Mouse (Mus musculus): ENCODE data around the gene Otos. TPM values are rescaled to one million over a fixed set of nuclear protein-coding genes. Genes with fewer than 3 reads are reported as not detected.

Gene Otos
- total RNA-seq, 2 experiments from 2014 or later = not detected

GRCm38 (mm10) chr1:92628227-92628626 lies 20.4 kb downstream of the Otos start:
- intact Hi-C loops (cut with DNase I) = no loop called here
- TF ChIP-seq CTCF (IDR thresholded peaks at IDR 0.05) = no peak
- no peak for DNase-seq
- no peak overlapping the region for H3K4me3 ChIP-seq
- H3K27ac ChIP-seq = no peak overlapping the region

- intact Hi-C loops (cut with DNase I) = no loop called here
- Histone ChIP-seq H3K4me3 (no peak overlapping the region), H3K27ac (no peak overlapping the region)
- DNase-seq = no peak
- no peak for TF ChIP-seq CTCF (IDR thresholded peaks at IDR 0.05)
Observed at GRCm38 (mm10) chr1:92618360-92618759, 30.3 kb downstream of the Otos start.

DNA sequence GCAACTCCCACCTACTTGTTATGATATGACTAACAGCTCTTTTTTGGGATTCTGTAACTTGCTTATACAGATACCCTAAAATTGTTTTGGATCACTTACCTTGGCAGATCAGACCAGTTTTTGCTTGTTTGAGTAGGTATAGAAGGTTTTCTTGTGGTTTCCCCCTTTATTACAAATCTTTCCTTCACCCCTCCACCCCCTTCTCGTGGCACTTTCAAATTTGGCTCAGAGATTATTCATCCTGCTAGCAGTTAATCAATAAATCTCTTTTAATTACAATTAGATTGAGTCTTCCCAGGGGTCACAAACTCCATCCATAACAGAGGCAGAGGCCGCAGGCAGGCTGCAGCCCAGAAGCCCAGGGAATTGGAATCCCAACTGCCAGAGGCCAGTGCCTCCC lies 31.2 kb downstream of the Otos start, which contains the start of gene Olfr12:
Olfr12 (plus strand) TSS at position 301 of the 400 bp plus-strand sequence.
- Histone ChIP-seq H3K4me3 (no peak within 1 kb of the TSS), H3K27ac (no peak within 1 kb of the TSS)
- DNase-seq = no peak
- TF ChIP-seq CTCF (IDR thresholded peaks at IDR 0.05) = no peak
- intact Hi-C loops (cut with DNase I) = no loop called here

- Histone ChIP-seq H3K4me3 (no peak overlapping the region), H3K27ac (no peak overlapping the region)
- no peak for TF ChIP-seq CTCF (IDR thresholded peaks at IDR 0.05)
- no peak for DNase-seq
- intact Hi-C loops (cut with DNase I) = no loop called here
Observed at GRCm38 (mm10) chr1:92616046-92616445, 32.6 kb downstream of the Otos start.

GRCm38 (mm10) chr1:92614516-92614915 lies 34.1 kb downstream of the Otos start:
- H3K4me3 ChIP-seq = no peak overlapping the region
- no peak overlapping the region for H3K27ac ChIP-seq
- intact Hi-C loops (cut with DNase I) = loop anchor here (5.0 kb wide), 1 partner anchor 1092 kb away; no protein-coding TSS in a partner anchor
- DNase-seq = no peak
- peak; percentile 63 for TF ChIP-seq CTCF (IDR thresholded peaks at IDR 0.05)

GRCm38 (mm10) chr1:92613175-92613574 lies 35.5 kb downstream of the Otos start:
- H3K27ac ChIP-seq = no peak overlapping the region
- no peak for DNase-seq
- no peak for TF ChIP-seq CTCF (IDR thresholded peaks at IDR 0.05)
- intact Hi-C loops (cut with DNase I) = loop anchor here (5.0 kb wide), 1 partner anchor 1091 kb away; no protein-coding TSS in a partner anchor
- H3K4me3 ChIP-seq = no peak overlapping the region

DNA sequence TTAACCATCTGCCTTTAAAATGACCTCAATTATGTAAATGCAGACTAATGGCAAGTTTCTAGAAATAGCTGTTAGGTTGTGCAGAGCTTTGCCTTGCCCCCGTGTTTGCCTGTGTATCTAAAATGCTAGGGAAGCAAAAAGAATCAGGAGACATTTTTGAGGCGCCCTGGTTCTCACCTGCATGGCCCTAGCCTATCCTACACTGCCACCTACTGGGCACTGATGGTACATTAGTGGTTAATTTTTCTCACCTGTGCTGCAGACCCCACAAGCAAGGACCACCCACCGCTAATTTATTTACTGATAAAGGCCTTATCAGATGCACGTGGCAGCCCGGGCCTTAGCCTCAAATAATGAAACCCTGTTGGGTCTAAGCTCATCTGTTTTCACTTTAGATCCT lies 37.6 kb downstream of the Otos start:
- DNase-seq = peak; percentile 43
- intact Hi-C loops (cut with DNase I) = loop anchor here (1.0 to 5.0 kb wide), 2 partner anchors 90 to 1089 kb away; no protein-coding TSS in a partner anchor
- no peak overlapping the region for H3K4me3 ChIP-seq

GRCm38 (mm10) chr1:92607711-92608110 lies 40.9 kb downstream of the Otos start:
- intact Hi-C loops (cut with DNase I) = no loop called here

More for the DNA sequence above, 37.6 kb downstream of the Otos start:
- TF ChIP-seq CTCF (IDR thresholded peaks at IDR 0.05) = peak; percentile 92
- H3K27ac ChIP-seq = no peak overlapping the region

DNA sequence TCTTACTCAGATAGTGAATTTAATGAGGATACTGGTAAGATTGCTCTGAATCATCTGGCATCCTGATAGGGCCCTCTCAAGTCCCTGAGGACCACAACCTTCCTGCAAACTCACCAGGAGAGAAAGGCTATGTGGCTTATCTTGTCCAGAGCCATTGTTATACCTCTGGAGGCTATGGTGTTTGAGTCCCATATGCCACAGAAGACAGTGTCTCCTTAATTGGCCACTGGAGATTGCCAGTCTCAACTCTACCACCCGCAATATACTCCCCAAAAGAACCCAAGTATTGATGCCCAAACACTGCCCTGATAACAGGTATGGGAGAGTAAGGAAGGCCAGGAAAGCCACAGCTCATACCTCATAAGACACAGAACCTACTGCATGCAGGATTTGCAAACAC lies 43.2 kb downstream of the Otos start, which contains the start of gene Olfr1410:
Olfr1410 (plus strand) TSS at position 301 of the 400 bp plus-strand sequence.
- no peak for TF ChIP-seq CTCF (IDR thresholded peaks at IDR 0.05)
- H3K4me3 ChIP-seq = no peak within 1 kb of the TSS
- no peak for DNase-seq
- no peak within 1 kb of the TSS for H3K27ac ChIP-seq
- intact Hi-C loops (cut with DNase I) = no loop called here

More at GRCm38 (mm10) chr1:92607711-92608110, 40.9 kb downstream of the Otos start:
- Histone ChIP-seq H3K4me3 (no peak overlapping the region), H3K27ac (no peak overlapping the region)
- DNase-seq = no peak
- no peak for TF ChIP-seq CTCF (IDR thresholded peaks at IDR 0.05)

GRCm38 (mm10) chr1:92596019-92596418 lies 52.6 kb downstream of the Otos start:
- no peak overlapping the region for H3K27ac ChIP-seq
- TF ChIP-seq CTCF (IDR thresholded peaks at IDR 0.05) = no peak
- intact Hi-C loops (cut with DNase I) = no loop called here
- no peak overlapping the region for H3K4me3 ChIP-seq
- DNase-seq = no peak

Other genes with a start within 250 kb of the Otos start
- gene Ndufa10, start 175.0 kb downstream of the Otos start, total RNA-seq (2021) = 100 to 1,000 TPM; 416 to 545 TPM
- not detected for gene Olfr1416, start 163.7 kb downstream of the Otos start, total RNA-seq (2021)
- gene Olfr1415, start 152.7 kb downstream of the Otos start, total RNA-seq (2021) = not detected
- not detected for gene Olfr1414, start 130.2 kb downstream of the Otos start, total RNA-seq (2021)
- gene Olfr1413, start 77.5 kb downstream of the Otos start, total RNA-seq (2021) = not detected
- not detected for gene Olfr1412, start 63.1 kb downstream of the Otos start, total RNA-seq (2021)
- not detected for gene Olfr1411, start 54.4 kb downstream of the Otos start, total RNA-seq (2021)
- not detected for gene Olfr1410, start 43.1 kb downstream of the Otos start, total RNA-seq (2021)
- not detected for gene Olfr12, start 31.1 kb downstream of the Otos start, total RNA-seq (2021)
- 100 to 1,000 TPM; 171 to 192 TPM for gene Cops9, start 6.9 kb downstream of the Otos start, total RNA-seq (2021)
- gene Gpc1, start 182.8 kb upstream of the Otos start, total RNA-seq (2021) = 100 to 1,000 TPM; 214 to 256 TPM

All from gastrocnemius, adult 2 months (tissue).